Mouse (Mus musculus): ENCODE data around the gene Tubgcp2.

The Tubgcp2 gene

DNA sequence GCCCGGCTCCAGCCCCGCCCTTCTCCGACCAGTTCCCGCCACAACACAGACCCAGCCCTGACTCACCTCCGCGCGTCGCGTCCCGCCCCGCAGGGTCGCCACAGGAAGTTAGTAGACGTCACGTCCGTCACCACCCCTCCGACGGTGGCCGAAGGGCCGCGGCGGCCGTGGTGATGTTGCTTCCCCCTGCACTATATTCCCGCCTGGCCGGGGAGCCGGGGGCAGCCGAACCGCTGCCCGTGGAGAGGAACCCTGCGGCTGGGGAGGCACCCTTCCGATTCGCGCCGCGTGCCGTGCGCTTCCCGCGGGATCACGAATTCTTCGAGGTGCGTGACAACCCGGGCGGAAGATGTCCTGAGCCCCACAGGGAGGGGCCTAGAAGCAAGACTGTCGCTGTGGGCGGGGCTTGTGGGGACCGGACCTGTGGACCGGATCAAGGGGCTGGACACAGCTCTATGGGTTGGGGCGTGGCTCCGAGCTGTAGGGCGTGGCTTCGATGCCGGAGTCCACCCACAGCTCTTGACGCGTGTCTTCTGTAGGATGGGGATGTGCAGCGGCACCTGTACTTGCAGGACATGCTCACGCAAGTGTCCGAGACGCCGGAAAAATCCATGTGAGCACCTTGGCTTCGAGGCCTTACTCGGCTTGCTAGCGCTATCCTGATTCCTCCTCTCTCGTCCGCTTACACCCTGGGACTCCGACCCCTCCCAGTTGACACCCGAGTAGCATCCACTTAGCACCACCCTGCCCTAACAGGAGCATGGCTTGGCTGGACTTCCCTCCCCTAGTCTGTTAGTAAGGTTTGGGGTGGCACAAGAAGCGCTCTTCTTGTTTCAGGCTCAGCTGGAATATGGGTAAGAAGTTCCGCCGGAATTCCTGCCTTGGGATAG lies at the start of gene Tubgcp2, which contains the start of gene Zfp511:
Gene Tubgcp2, minus strand, starts transcription at position 389 of the 890 bp plus-strand sequence.
Gene Zfp511, plus strand, starts transcription at position 111 of the 890 bp plus-strand sequence.
- ATAC-seq (ENCODE audit: low TSS enrichment) = peak; percentile 96

DNA sequence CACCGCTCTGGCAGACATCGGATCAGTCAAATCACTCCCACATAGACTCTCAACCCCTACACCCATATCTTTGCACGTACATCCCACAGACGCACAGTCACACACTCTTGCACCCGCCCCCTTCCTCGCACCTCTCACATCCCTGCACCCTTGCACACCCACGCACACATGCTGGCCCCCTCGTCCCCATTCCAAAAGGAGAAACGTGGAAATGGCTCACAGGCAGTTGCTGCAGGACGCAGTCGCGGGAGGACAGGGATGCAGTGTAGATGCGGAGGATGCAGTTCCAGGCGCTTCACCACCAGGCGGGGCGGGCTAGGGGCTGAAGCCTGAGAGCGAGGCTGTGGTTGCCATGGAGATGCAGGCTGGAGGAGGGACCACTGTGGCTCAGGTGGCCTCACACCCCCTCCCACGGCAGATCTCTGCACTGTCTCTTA lies 45.8 kb upstream of the Tubgcp2 start, which contains the start of gene Caly:
Gene Caly, minus strand, starts transcription at position 307 of the 437 bp plus-strand sequence.
- ATAC-seq (ENCODE audit: low TSS enrichment) = peak; percentile 81

DNA sequence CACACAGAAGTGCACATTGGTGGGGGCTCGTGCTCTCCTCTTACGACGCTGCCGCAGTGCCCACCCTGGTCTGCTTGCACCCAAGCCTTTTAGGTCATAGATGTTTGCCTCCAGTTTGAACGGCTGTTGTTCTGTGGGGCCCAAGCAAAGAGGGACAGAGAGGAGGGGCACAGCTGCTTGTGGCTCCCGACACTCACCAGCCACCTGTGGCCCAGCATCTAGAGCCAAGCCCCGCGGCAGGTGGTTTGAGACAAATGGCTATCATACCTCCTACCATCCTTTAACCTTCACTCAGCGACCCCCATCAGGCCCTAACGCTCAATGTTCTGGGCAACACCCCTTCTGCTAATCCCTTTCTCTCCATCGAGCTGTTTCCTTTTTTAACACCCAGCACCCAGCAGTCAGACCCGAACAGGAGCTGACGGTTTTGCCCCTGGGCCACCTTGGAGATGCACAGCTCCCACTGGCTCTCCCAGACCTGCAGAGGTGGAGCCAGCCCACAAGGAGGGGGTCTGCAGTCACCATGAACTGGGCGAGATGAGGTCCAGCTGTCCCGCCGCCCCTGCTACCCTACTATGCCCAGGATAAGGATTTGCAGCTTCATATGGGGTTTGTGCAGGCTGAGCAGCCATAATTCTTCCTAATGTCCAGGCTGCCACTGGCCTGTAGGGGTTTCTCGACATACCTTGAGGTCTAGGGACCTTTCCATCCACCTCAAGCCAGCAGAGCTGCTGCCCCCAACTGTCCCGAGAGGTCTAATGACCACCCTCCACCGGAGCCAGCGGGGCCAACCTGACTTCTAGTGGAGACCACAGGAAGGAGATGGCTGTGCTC lies 45.2 kb upstream of the Tubgcp2 start:
- peak; percentile 33 for ATAC-seq (ENCODE audit: low TSS enrichment)

DNA sequence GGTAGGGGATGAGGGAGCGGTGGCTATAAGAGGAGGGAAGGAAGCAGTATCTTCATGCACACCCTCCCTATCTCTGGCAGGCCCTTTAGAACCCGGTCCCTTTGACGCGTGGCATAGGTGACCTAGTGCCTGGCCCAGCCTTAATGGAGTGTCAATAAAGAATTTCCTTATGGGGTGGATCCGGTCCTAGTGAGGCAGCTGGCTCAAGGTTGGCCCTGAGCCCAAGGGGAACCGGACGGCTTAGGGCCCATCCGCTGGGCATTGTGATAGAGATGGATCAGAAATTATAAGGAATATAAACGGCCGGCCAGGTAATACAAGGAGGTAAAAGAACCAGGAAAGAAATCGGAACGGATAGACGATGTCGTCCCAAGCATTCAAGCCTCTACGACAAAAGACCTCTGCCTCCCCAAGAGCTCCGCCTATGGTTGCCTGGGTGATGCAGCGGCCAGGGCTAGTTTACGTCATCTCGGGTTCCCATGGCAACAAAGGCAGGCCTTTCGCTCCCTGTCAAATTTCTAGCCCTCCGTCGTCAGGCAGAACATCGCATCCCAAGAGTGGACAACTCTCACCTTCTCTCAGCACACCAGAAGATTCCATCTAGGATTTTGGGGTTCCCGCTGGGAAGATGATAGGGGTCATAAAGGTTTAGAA lies 44.2 kb upstream of the Tubgcp2 start:
- peak; percentile 78 for ATAC-seq (ENCODE audit: low TSS enrichment)

DNA sequence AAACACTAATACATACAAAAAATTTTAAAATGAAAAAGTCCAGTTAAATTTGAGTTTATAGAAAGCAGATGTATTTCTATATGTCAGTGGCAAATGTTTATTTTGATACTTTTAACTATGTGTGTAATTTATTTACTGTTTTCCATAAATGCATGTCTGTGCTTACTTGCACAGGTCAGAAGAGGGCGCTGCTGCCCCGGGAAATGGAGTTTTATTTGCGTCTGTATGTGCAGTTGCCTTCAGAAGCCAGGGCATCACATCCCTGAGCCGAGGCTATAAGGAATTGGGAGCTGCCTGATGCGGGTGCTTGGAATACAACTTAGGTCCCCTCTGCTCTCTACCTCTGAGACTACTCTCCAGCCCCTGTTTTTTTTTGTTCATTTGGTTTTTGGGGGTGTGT lies 42.2 kb upstream of the Tubgcp2 start:
- no peak for ATAC-seq (ENCODE audit: low TSS enrichment)

DNA sequence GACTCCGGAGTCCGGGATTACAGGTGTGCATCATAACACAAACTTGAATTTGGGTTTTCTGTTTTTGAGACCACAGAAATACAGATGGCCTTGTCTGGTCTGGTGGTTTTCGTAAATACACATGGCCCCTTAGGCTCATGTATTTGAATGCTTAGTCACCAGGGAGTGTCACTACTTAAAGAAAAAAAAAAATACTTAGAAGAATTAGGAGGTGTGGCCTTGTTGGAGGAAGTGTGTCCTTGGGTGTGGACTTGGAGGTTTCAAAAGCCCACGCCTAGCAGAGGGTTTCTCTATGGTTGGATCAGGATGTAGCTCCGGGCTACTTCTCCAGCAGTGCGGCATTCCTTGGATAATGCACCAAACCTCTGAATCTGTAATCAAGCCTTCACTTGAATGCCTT lies 41.2 kb upstream of the Tubgcp2 start:
- ATAC-seq (ENCODE audit: low TSS enrichment) = no peak

DNA sequence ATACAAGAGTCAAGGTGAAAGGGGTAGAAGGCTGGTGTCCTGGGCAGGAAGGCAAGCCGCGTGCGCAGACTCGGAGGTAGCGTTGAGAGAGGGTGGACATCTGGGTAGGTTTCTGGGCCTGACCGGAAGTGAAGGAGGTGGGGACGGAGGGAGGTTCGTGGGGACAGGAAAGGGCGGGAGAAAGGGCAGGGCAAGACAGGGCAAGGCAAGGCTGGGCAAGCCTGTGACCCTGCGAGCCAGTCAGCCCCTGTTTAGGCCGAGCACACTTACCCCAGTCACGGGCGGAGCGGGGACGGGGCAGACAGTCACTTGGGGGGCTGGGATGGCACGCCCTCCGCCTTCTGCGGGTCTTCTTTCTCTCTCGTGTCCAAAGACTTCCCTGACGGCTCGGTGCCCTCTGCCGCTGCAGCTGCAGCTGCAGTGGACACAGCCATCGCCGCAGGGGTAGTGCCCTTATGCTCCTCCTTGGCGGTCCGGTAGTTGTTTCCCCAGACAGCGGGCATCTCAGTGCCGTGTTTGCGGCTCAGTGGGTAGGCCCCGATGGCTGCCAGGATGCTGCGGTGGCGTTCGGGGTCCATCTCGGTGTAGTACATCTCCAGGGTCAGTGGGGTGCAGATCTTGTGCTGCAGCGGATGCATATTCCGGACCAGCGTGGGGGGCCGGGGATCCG lies 33.7 kb upstream of the Tubgcp2 start:
- ATAC-seq (ENCODE audit: low TSS enrichment) = no peak

DNA sequence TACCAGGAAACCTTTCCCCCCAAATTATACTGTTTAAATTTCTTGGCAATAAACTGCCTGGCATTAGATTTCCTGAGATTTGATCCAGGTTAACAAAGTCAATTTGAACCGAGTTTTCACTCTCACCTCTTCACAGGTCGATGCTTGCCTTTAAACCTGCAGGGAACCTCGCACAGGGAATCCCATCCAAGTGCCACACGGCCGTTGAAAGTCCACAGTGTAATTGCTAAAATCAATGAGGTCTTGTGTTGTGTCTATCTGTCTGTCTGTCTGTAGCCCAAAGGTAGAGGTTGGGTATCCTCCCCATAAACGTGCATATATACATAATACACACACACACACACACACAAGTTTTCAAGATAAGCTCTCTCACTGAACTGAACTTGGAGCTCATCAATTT lies 30.9 kb upstream of the Tubgcp2 start:
- ATAC-seq (ENCODE audit: low TSS enrichment) = no peak

DNA sequence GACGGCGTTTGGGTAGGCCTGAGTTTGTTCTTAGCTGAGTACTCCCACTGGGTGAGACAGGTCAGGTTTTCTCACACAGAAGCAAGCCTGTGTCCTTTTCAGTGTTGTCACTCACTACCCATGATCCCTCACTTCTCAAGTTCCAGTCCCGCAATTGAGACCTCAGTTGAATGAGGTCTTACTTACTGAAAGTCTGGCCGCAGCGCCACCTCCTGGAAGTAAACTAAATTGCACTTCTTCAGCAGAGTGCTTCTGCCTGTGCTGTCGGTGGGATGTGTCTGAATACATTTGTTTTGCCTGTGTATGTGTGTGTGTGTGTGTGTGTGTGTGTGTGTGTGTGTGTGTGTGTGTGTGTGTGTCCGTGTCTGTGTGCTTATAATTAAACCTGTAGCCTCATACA lies 26.6 kb upstream of the Tubgcp2 start:
- ATAC-seq (ENCODE audit: low TSS enrichment) = peak; percentile 76; the same call in 1 of the 2 replicates

DNA sequence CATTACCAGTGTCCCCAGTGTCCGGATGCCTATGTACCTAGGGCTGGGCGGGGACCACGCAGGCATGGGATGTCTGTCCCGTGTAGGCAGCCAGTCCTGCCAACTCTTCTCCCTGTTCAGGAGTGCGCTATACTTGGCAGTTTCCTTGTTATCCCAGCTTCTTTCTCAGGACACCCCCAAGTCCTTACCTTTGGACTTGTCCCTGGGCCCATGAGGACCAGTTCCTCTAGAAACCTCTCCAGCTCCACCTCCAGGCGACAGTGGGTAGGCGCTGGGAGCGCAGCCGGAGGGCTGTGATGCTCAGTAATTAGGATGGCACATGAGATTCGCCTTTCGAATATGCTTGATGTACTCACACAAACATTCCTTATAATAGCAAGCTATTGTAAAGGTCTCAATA lies 25.8 kb upstream of the Tubgcp2 start:
- ATAC-seq (ENCODE audit: low TSS enrichment) = no peak

DNA sequence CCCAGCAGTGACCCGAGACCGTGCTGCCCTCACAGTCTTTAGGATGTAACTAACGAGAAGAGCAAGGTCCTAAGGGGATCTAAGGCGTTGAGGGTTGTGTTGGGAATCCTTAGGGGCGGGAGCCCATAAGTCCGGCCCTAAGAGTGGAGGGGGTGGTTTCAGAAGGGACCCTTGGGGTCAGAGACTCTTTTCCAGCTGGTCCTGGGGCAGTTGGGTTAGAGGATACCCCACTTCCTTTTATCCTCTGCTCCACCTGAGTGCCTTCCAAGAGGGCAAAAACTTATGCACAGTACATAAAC lies 25.3 kb upstream of the Tubgcp2 start:
- no peak for ATAC-seq (ENCODE audit: low TSS enrichment)

DNA sequence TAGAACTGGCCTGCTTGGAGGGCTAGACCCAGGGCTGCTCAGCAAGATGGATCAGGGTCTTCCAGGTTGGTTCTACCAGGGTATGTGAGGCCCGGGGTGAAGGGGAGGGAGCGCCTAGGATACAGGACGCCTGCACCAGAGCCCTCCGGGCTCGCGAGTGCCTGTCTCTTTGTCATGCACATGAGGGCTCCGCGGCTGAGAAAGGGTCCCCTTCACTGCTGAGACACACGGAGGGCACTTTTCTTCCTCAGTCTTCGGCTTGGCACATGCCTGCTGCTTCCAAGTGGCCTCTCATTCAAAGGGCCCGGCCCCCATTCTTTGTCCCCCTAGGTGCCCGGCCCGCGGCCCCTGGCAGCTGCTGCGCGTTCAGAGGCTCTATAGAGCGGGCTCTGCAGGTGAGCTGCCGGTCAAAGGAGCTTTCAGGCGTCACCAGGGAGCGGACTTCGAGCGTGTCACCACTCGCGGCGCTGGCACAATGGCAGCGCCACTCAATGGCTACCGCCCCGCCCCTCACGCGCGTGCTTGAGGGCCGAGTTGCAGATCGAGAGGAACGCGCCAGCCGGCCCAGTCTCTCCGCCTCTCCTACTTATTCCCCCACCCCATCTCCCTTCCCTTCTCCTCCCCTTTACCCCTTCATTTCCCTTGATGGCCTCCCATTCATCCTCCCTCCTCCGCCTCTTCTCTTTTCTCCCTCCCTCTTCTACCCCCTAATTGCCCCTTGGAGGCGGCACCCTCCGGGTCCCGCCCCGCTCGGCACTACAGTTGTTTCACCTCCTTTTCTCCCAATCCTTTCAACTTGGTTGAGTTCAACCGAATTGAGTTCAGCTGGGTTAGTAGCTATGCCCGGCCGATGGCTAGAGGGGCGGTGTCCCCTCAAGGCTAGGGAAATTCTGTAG lies 24.7 kb upstream of the Tubgcp2 start:
- no peak for ATAC-seq (ENCODE audit: low TSS enrichment)

DNA sequence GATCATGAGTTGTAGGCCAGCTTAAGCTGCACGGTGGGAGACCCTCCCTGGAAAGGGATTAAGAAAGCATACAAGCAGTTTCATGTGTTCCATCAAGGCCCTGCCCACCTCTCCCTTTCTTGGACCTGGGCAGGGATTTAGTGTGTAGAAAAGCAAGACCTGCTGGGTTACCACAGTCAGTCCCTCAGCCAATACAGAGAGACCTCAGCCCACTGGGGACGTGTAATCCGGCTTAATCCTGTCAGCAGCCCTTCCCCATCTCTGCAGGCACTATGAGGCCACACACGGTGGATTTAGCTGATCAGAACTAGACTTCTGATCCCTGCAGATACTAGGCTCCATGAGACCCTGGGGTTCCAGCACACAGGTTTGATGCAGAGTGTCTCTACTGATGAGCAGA lies 23.1 kb upstream of the Tubgcp2 start:
- ATAC-seq (ENCODE audit: low TSS enrichment) = no peak

DNA sequence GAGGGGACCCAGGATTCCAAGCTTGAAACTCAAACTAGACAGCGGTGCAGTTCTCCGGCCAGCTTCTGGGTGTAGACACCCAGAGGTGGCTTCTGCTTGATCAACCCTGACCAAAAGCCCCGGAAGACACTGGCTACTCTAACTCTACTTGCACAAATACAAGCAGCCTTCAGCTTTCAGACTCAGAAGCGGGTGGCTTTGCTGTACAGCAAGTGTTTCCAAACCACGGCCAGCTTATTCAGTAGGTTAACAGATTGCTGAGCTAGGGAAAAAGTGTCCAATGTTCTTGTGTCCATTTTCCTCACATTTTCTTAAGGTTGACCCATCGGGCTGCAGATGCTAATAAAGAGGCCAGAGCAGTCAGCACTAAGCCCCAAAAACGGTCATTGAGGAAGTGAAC lies 22.1 kb upstream of the Tubgcp2 start:
- no peak for ATAC-seq (ENCODE audit: low TSS enrichment)

DNA sequence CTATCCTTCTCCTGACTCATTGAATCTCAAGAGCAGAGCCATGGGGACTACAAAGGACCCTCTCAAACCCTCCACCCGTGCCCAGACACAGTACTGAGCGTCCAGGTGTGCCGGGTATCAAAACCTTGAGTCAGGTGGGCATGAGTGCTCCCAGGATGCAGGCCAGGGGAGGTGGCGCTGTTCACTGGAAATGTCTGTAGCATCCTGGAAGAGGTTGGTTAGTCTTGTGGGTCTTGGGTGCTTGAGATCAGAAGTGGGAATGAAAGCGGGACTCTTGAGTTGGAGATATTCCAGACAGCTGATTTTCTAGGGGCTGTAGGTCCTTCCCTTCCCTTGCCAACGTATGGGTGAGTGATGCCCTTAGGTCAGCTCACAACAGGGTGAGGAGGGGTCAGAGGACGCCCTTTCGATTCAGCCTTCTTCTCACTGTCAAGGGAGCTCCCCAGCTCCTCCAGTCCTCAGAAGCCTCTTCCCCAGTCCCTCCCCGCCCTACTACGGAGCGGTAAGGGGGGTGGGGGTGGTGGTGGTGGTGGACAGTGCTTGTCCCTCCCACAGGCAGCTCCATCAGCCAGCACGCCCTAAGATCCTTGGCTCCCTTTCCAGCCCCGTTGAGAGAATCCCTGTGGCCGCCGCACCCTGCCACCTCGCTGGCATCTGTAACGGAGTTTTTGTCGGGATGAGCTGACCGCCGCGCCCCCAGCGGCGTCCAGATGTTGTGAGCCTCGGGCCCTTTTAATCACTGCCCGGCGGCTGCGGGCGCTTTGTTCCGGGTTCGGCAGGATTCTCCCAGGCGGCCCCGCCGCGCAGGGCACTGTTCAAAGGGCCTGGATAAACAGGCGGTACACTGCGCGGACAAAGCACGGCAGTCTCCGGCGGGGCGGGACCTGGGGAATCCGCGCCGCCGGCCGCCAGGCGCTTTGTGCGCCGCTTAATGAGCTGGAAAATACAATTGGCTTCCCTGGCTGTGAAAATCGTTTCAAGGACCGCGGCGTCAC lies 21.2 kb upstream of the Tubgcp2 start:
- ATAC-seq (ENCODE audit: low TSS enrichment) = no peak

DNA sequence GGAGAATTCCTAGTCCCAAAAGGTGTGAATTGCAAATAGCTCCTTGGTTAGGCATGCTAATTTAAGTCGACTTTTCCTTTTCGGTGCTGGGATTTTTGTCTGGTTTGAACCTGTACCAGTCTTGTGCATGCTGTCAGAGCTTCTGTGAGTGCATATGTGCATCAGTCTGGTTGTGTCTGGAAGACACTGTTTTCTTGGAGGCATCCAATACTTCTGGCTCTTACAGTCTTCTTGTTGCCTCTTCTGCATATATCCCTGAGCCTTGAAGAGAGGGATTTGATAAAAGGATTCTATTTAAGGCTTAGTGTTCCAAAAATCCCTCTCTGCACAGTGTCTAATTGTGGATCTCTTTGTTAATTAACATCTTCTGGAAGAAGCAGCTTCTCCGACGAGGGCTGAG lies 17.7 kb upstream of the Tubgcp2 start:
- peak; percentile 75 for ATAC-seq (ENCODE audit: low TSS enrichment)

DNA sequence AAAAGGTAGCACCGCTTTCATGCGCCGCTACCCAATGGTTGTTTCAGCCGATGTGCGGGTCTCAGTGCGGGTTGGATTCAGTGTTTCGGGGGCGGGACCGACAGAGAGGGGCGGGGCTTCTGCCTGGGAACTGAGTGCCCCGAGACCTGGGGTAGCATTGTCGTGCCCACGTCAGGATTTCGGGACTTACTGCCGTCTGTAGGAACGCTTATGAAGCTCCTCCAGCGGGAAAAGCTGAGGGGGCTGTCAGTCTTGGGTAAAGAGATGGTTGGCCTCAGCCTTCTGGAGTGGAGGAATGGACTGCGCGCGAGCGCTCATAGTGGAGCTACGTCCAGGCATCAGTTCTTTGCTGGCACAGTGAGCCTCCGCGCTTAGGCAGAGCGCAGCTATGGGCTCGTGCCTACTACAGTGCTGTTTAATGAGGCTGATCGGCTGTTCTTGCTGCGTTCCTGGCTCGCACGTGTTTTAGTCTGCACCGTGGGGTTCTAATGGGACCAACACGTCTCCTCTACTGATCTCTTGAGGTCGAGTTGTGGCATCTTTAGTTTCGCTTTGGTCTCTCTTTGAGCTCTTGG lies 12.7 kb upstream of the Tubgcp2 start:
- ATAC-seq (ENCODE audit: low TSS enrichment) = peak; percentile 59; the same call in 1 of the 2 replicates

DNA sequence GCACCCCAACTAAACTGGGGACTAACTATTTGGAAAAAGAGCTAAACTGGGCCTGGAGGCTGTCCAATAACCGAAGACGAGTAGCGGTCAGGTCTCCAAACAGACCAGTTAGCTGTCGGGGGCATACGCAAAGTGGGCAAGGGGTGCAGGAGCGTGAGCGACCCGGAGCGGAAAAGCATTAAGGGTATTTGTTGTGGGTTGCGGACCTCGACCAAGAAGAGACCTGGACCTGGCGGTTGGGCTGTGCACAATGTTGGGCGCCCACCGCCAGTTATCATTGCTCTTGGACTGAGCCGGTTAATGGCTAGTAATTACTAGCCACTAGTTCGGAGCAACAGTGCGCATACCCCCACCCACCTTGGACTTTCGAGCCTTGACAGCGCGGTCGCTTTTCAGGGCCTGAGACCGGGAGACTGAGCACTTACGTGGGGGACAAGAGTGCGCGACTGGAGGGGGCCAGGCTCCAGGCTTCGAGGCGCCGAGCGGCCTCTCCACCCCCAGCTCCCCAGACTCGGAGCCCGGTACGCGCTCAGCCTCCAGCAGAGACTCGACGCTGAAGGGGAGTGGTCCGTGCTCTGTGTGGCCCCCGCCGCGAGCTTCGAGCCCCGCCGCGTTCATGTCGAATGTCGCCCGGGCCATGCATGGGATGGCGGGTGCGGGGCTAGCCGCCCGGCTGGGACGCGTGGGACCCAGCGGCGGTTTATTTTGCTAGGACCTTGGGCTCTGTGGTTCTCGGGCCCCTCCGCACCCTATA lies 12.1 kb upstream of the Tubgcp2 start, which contains the start of gene Msx3:
Gene Msx3, minus strand, starts transcription at position 729 of the 754 bp plus-strand sequence.
- no peak for ATAC-seq (ENCODE audit: low TSS enrichment)

All from frontal cortex, adult (tissue).